Mouse (Mus musculus) liver, adult 2 months (tissue): ENCODE measurements around the gene Gca. TPM values are rescaled to one million over a fixed set of nuclear protein-coding genes. Genes with fewer than 3 reads are reported as not detected.
"Not testable (repeated sequence)": the region's sequence is repeated elsewhere in the genome, so short reads cannot be mapped to it uniquely, and the experiment has no call there.

ENCODE experiments used
- DNase-seq: peaks from one replicate; pipeline ENCODE4 v3.0.0-alpha.2; 2011; ENCODE audit warnings: low read depth, low spot score; ENCODE audit errors: extremely low read depth
- H3K27ac ChIP-seq: fragments of 200-500 bp; replicated peaks from 2 replicates; pipeline ENCODE4 v1.5.1; 2012; ENCODE audit warnings: low read depth, mild to moderate bottlenecking, control low read depth, inconsistent platforms, low read length; ENCODE audit not compliant: insufficient read depth
- H3K27me3 ChIP-seq: fragments of 200-500 bp; 2 replicates; pipeline ENCODE4 v1.6.1; 2012; ENCODE audit warnings: mild to moderate bottlenecking, moderate library complexity, low read length, inconsistent platforms; ENCODE audit not compliant: control insufficient read depth, insufficient read depth
- H3K36me3 ChIP-seq: fragments of 200-500 bp; 2 replicates; pipeline ENCODE4 v1.6.1; 2012; ENCODE audit warnings: low read length, inconsistent platforms; ENCODE audit not compliant: control insufficient read depth, insufficient read depth
- H3K4me1 ChIP-seq: fragments of 200-500 bp; 2 replicates; pipeline ENCODE4 v1.6.1; 2011; ENCODE audit warnings: low read length; ENCODE audit not compliant: control insufficient read depth, insufficient read depth
- H3K4me3 ChIP-seq: fragments of 200-500 bp; 2 replicates; pipeline ENCODE4 v1.5.1; 2011; ENCODE audit warnings: low read depth, mild to moderate bottlenecking, control low read depth, low read length, moderate library complexity; ENCODE audit not compliant: insufficient read depth
- H3K79me2 ChIP-seq: fragments of 200-500 bp; 2 replicates; pipeline ENCODE4 v1.6.1; 2012; ENCODE audit warnings: inconsistent platforms, mild to moderate bottlenecking, low read length, moderate library complexity; ENCODE audit not compliant: control insufficient read depth, insufficient read depth
- H3K9ac ChIP-seq: fragments of 200-500 bp; 2 replicates; pipeline ENCODE4 v1.6.1; 2012; ENCODE audit warnings: low read depth, mild to moderate bottlenecking, control low read depth, inconsistent platforms, low read length
- CTCF ChIP-seq: fragments of 200-500 bp; IDR thresholded peaks from 2 replicates; pipeline ENCODE4 v1.5.1; 2011; ENCODE audit warnings: low read depth, low read length, control low read depth
- POLR2A ChIP-seq: fragments of 200-500 bp; IDR thresholded peaks from 2 replicates; pipeline ENCODE4 v1.6.1; 2011; ENCODE audit warnings: low read length, control low read depth; ENCODE audit not compliant: insufficient read depth; ENCODE audit errors: extremely low read depth
- WGBS: fragments of 180-500 bp; shearing (Covaris S2); methylation state at CpG from one replicate; pipeline ENCODE4 v1.1.7; 2018; 5-methylcytosine and 5-hydroxymethylcytosine counted together
- polyA plus RNA-seq: library from polyadenylated mRNA; depleted of rRNA; stranded (reverse); fragments of >200 nt; gene quantifications from 2 replicates; pipeline ENCODE4 v1.2.3, GENCODE M21; 2012
- total RNA-seq: library from RNA; depleted of rRNA; stranded (reverse); fragments of >200 nt; gene quantifications from 2 replicates; pipeline ENCODE4 v1.2.3, GENCODE M21; 2014

Gca gene
- total and polyA plus RNA-seq, 2 experiments = 4.0 to 4.9 TPM

GRCm38 (mm10) chr2:62706313-62706712 is 42.2 kb downstream of the Gca start:
- Histone ChIP-seq H3K4me1 (no peaks in the 10 kb centered on the region; the same call in 1 of the 2 replicates), H3K27ac (no peak overlapping the region), H3K27me3 (no peaks in the 10 kb centered on the region), H3K9ac (no peak overlapping the region), H3K4me3 (no peak overlapping the region), H3K36me3 (no peaks in the 10 kb centered on the region), H3K79me2 (no peaks in the 10 kb centered on the region)
- TF ChIP-seq POLR2A (no peak), CTCF (no peak)
- peak; percentile 35 for DNase-seq
- WGBS = 32% methylated on average over 3 of the region's 3 CpGs

- WGBS = 72% methylated on average over 1 of the region's 1 CpGs
- TF ChIP-seq CTCF (no peak), POLR2A (no peak)
These were observed 45.5 kb downstream of the Gca start for GRCm38 (mm10) chr2:62709633-62710032.

GRCm38 (mm10) chr2:62714362-62714761 is 50.3 kb downstream of the Gca start:
- H3K4me1 ChIP-seq, H3K79me2 ChIP-seq, H3K4me3 ChIP-seq, H3K27ac ChIP-seq, DNase-seq, H3K9ac ChIP-seq, H3K27me3 ChIP-seq, H3K36me3 ChIP-seq: not testable (repeated sequence)
- 90% methylated on average over 4 of the region's 4 CpGs for whole genome bisulfite sequencing

More at GRCm38 (mm10) chr2:62709633-62710032, 45.5 kb downstream of the Gca start:
- Histone ChIP-seq H3K36me3 (no peaks in the 10 kb centered on the region), H3K27me3 (no peaks in the 10 kb centered on the region), H3K4me1 (no peaks in the 10 kb centered on the region; the same call in 1 of the 2 replicates), H3K9ac (no peak overlapping the region), H3K79me2 (no peaks in the 10 kb centered on the region), H3K27ac (no peak overlapping the region), H3K4me3 (no peak overlapping the region)
- no peak for DNase-seq

- Histone ChIP-seq H3K36me3 (no peaks in the 10 kb centered on the region), H3K4me1 (no peaks in the 10 kb centered on the region), H3K27ac (no peak overlapping the region), H3K9ac (no peak overlapping the region), H3K27me3 (no peaks in the 10 kb centered on the region), H3K79me2 (no peaks in the 10 kb centered on the region), H3K4me3 (no peak overlapping the region)
- 91% methylated on average over 4 of the region's 4 CpGs for WGBS
- DNase-seq = no peak
- TF ChIP-seq CTCF (no peak), POLR2A (no peak)
These were observed 51.2 kb downstream of the Gca start for GRCm38 (mm10) chr2:62715260-62715659.

GRCm38 (mm10) chr2:62717270-62717669 is 53.2 kb downstream of the Gca start:
- no peaks in the 10 kb centered on the region for H3K79me2 ChIP-seq
- no peak for DNase-seq
- TF ChIP-seq CTCF = no peak
- no peak for TF ChIP-seq POLR2A
- no peak overlapping the region for H3K9ac ChIP-seq
- H3K27ac ChIP-seq = no peak overlapping the region
- no peaks in the 10 kb centered on the region for H3K27me3 ChIP-seq
- WGBS = 82% methylated on average over 6 of the region's 6 CpGs
- H3K36me3 ChIP-seq = no peaks in the 10 kb centered on the region
- no peaks in the 10 kb centered on the region for H3K4me1 ChIP-seq
- H3K4me3 ChIP-seq = no peak overlapping the region

- Histone ChIP-seq H3K27me3 (no peaks in the 10 kb centered on the region), H3K4me3 (no peak overlapping the region), H3K27ac (no peak overlapping the region), H3K9ac (no peak overlapping the region), H3K79me2 (no peaks in the 10 kb centered on the region), H3K4me1 (no peaks in the 10 kb centered on the region), H3K36me3 (no peaks in the 10 kb centered on the region)
- WGBS = 36% methylated on average over 1 of the region's 1 CpGs
- no peak for DNase-seq
- TF ChIP-seq CTCF (no peak), POLR2A (no peak)
These were observed 54.3 kb downstream of the Gca start for GRCm38 (mm10) chr2:62718411-62718810.
